9 mouse cellular contexts compared by ENCODE assay signal in genomic region chr9:103008079-103008855, GRCm38 (mm10). TPM values are rescaled to one million over a fixed set of nuclear protein-coding genes. Genes with fewer than 3 reads are reported as not detected.
DNase-seq lines count a peak whose midpoint lies in the region; ATAC-seq lines count a peak whose summit lies in the region.
"Had no signal": no experiment of that assay in that cellular context is flagged by ENCODE, and none has a peak within 500 bp of the region (broad histone marks: within the 10 kb centered on the region; RNA-seq: fewer than 3 reads in every experiment).

No protein-coding gene starts in this region.

- DNase-seq in embryo, embryonic 10.5 days (ENCODE audit: low spot score): peak; percentile 40
- peak; percentile 31 to 37 for DNase-seq in heart, postnatal 36 days
- peak; percentile 51 for DNase-seq in limb, embryonic 11.5 days (ENCODE audit: low spot score)
- no peak for DNase-seq in MN1 (ENCODE audit: low spot score)
- DNase-seq in thymus, postnatal 0 days (ENCODE audit: low spot score): no peak

- H3K36me3 ChIP-seq in megakaryocyte, embryonic 14.5 days (replicated peaks; ENCODE audit: low read length): no peaks in the 10 kb centered on the region
- no peaks in the 10 kb centered on the region for H3K36me3 ChIP-seq in limb, embryonic 11.5 days (ENCODE audit: control insufficient read depth, insufficient read depth, low read length)
- no peaks in the 10 kb centered on the region for H3K36me3 ChIP-seq in midbrain, embryonic 13.5 days

- H3K27me3 ChIP-seq in megakaryocyte, embryonic 14.5 days (replicated peaks): peaks cover 43% of the 10 kb centered on the region
- H3K27me3 ChIP-seq in limb, embryonic 11.5 days (ENCODE audit: control insufficient read depth, insufficient read depth, low read length): peaks cover 18% of the 10 kb centered on the region
- H3K27me3 ChIP-seq in midbrain, embryonic 13.5 days: peaks cover 44% of the 10 kb centered on the region

- ATAC-seq in megakaryocyte, adult 5-6 weeks (ENCODE audit: poor library complexity, severe bottlenecking): no peak
- peak; percentile 67 for ATAC-seq in limb, embryonic 11.5 days (ENCODE audit: insufficient number of reproducible peaks, low FRiP score, low TSS enrichment, low read depth)
- ATAC-seq in midbrain, embryonic 13.5 days: peak; percentile 78

- H3K4me1 ChIP-seq in megakaryocyte, embryonic 14.5 days: peaks cover 2% of the 10 kb centered on the region; the same call in 1 of the 2 replicates
- H3K4me1 ChIP-seq in limb, embryonic 11.5 days (ENCODE audit: control insufficient read depth, insufficient read depth, low read length): peaks cover 9% of the 10 kb centered on the region
- H3K4me1 ChIP-seq in midbrain, embryonic 13.5 days (replicated peaks): peaks cover 14% of the 10 kb centered on the region

- intact Hi-C loops in heart, postnatal 36 days (cut with DNase I): no loop called here

- H3K9me3 ChIP-seq in megakaryocyte, embryonic 14.5 days: no peaks in the 10 kb centered on the region; the same call in 1 of the 2 replicates
- no peaks in the 10 kb centered on the region for H3K9me3 ChIP-seq in limb, embryonic 11.5 days (ENCODE audit: control insufficient read depth, low read length)
- no peaks in the 10 kb centered on the region for H3K9me3 ChIP-seq in midbrain, embryonic 13.5 days

- H3K4me3 ChIP-seq in megakaryocyte, embryonic 14.5 days (replicated peaks): peak overlapping the region; percentile 33
- H3K4me3 ChIP-seq in limb, embryonic 11.5 days (ENCODE audit: low read depth, low read length): peak overlapping the region; percentile 37
- H3K4me3 ChIP-seq in midbrain, embryonic 13.5 days (replicated peaks): peak overlapping the region; percentile 43
- H3K4me3 ChIP-seq: myocyte had no signal

- WGBS in limb, embryonic 11.5 days: under 1% methylated on average over 47 of the region's 50 CpGs
- 2% methylated on average over 49 of the region's 50 CpGs for WGBS in midbrain, embryonic 13.5 days

- peak overlapping the region; percentile 85 for H3K4me2 ChIP-seq in limb, embryonic 11.5 days (ENCODE audit: low read depth, severe bottlenecking)
- H3K4me2 ChIP-seq in midbrain, embryonic 13.5 days (replicated peaks): peak overlapping the region; percentile 83

- H3K27ac ChIP-seq in limb, embryonic 11.5 days (replicated peaks; ENCODE audit: low read depth, low read length): no peak overlapping the region
- H3K27ac ChIP-seq in midbrain, embryonic 13.5 days: no peak overlapping the region

- peak overlapping the region; percentile 53 for H3K9ac ChIP-seq in limb, embryonic 11.5 days (ENCODE audit: low read length)
- peak overlapping the region; percentile 58 for H3K9ac ChIP-seq in midbrain, embryonic 13.5 days (replicated peaks)

RNA-seq across cellular contexts. Expression of gene Slco2a1, which starts 19.8 kb away (rescaled TPM):
- not detected in 2 replicates for polyA plus RNA-seq in megakaryocyte, embryonic 14.5 days (2012; ENCODE audit: insufficient read depth, low replicate concordance)
- not detected in 2 replicates for total RNA-seq in megakaryocyte, adult 5-6 weeks (2015)
- not detected in 2 replicates for total RNA-seq in megakaryocyte, adult 5-6 weeks (2017)
- 1 to 10 TPM; 4.3 to 5.6 TPM for total RNA-seq in heart, postnatal 36 days (2021)
- 0.54 and 0.60 TPM in 2 replicates for polyA plus RNA-seq in limb, embryonic 11.5 days (2014; fragmentation: Nextera tagmentation; extraction: Ambion mirVana)
- polyA plus RNA-seq in midbrain, embryonic 13.5 days (2015; fragmentation: Nextera tagmentation; extraction: Ambion mirVana): 0.81 and 0.89 TPM in 2 replicates
- 10.0 and 12.2 TPM in 2 replicates for polyA plus RNA-seq in thymus, postnatal 0 days (2015; fragmentation: Nextera tagmentation; extraction: Ambion mirVana)

Comparison
In these comparisons a context has a peak if more than half of its experiments do, and no peak if none do; other contexts are left out.
1. DNase-seq: peak in embryo, embryonic 10.5 days (single experiment), heart, postnatal 36 days (2 of 2) and limb, embryonic 11.5 days (single experiment); none in MN1 (single experiment) and thymus, postnatal 0 days (single experiment).
2. Peak in every context shown above with its lines, with median percentiles within 50 percentile points of each other: H3K4me3 ChIP-seq.